Mouse (Mus musculus) granulocyte monocyte progenitor cell, adult 5-6 weeks (primary cell): ENCODE results near the gene Tceanc2. TPM values are rescaled to one million over a fixed set of nuclear protein-coding genes. Genes with fewer than 3 reads are reported as not detected.

Experiments used
- ATAC-seq: replicated peaks from 2 replicates; pipeline ENCODE4 v1.8.0; 2016; ENCODE audit warnings: mild to moderate bottlenecking, moderate TSS enrichment, inconsistent platforms; ENCODE audit not compliant: poor library complexity, severe bottlenecking
- total RNA-seq, 2 experiments: library from RNA; stranded (forward) in 1 of 2; stranded (reverse) in 1 of 2; fragments of 200-712, 200-1000 nt in 1 of 2; fragments of >200 nt in 1 of 2; fragmentation: Nextera tagmentation in 1 of 2; gene quantifications; 2 replicates each; pipeline ENCODE4 v1.2.3; 2014 to 2017

Gene Tceanc2
- total RNA-seq (2014; fragmentation: Nextera tagmentation) (17.6 and 36.5 TPM in 2 replicates), total RNA-seq (2017) (23.3 and 28.8 TPM in 2 replicates)

- peak; percentile 35 for ATAC-seq
These were observed at the start of gene Tceanc2 for GRCm38 (mm10) chr4:107178830-107179490. Gene Tceanc2 (minus strand): TSS chr4:107179116.

DNA sequence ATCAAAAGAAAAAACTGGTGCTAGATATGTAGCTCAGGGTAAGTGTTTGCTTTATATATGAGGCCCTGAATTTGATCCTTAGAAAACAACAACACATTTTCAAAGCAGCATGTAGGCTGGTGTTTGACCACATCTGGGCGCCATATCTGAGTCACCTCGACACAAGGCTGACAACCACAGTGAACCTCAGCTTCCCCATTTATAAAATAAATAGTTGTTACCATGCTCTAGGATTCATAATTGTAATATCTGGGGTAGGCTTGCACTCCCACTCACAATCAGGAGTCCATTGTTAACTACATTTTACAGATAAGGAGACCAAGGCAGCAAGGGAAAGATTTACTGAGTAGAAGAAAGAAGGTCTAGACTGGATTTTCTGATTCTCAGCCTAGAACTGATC is 47.4 kb upstream of the Tceanc2 start:
- ATAC-seq: 0 out of 2 replicates have a peak, but pooled peaks have one; percentile 33

DNA sequence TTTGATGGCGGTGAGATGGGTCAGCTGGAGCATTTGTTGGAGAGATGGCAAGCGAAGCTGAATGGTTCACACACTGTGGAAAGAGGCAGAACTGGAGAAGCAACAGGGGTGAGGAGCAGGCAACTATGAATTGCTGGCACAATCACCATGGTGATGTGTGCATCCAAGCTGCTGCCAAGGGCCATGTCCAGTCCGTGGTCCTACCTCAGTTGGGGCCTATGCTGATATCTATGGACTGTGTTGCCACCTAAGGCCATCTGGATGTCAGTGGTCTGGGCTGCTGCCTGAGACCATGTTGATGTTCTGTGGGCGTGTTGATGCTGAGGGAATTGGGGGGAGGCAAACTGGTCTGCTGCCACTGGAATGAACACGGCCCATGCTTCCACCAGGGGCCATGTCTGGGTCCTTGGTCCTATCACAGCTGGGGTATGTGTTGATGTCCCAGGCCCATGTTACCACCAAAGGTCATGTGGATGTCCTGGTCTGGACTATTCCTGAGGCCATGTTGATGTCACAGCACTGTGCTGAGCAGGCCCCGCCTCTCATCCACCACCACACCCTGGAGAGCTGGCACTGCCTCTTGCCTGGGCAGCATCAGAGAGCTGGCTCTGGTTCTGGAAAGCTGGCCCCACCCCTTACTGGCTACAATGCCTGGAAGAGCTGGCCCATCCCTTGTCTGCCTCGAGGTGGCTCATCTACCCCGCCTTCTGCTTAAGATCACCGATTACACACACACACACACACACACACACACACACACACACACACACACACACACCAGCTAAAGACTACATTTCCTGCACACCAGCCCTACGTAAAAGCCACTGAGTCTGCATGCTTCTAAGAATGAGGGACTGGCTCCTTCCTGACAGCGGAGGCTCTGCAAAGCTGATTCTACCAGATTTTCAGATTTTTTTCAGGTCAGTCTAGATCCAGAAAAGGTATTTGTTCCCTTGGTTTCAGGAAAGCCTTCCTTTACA is 44.6 kb upstream of the Tceanc2 start:
- no peak for ATAC-seq

DNA sequence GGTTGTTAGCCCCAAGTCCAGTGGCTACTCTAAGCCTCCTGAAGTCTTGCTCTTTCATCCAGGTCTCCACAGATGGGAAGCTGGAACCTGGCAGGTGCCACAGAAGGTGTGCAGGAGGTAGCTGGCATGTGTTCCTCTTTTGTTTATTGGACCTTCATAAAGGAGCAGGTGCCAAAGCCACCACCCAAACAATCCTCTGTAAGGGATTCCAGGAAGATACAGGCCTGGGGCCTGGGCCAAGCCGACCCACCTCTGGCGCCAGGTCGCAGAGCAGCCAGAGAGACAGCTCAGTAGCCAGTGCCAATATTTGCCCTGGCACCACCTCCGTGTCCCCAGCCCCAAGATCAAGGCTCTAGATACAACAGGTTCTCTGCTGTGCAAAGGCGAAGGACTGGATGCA is 42.6 kb upstream of the Tceanc2 start:
- ATAC-seq: no peak

GRCm38 (mm10) chr4:107217574-107217973 is 38.7 kb upstream of the Tceanc2 start:
- no peak for ATAC-seq

- peak; percentile 71 for ATAC-seq
These were observed 34.5 kb upstream of the Tceanc2 start for GRCm38 (mm10) chr4:107213279-107214011.

DNA sequence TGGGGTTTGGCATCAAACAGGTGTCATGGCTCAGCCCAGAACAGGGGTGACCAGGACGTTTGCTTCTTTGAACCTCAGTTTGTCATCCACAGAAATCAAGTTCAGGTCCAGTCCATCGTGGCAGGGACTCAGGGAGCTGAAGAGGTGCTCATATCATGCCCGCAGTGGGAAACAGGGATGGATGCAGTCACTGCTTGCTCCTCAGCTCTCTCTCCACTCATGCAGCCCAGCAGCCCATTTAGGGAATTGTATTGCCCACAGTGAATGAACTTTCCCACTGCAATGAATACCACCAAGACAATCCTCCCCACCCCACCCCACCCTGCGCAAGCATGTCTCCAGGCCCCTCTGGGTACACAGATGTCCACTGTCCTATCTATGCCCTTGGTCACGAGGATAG is 33.0 kb upstream of the Tceanc2 start:
- no peak for ATAC-seq

DNA sequence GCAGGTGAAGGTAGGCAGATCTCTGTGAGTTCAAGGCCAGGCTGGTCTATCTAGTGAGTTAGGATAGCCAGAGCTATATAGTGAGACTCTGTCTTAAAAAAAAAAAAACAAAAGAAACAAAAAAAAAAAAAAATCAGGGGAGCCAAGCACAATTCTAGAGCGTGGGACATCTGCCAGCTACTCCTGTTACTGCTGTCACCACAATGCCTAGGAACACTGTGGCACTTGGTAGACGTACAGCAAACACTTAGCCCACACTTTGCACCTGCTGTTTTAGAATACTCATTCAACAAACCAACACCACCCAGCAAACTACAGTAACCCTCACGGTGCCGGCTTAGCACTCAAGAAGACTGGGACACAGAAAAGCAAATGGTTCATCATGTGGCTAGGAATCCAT is 32.5 kb upstream of the Tceanc2 start:
- ATAC-seq: no peak

GRCm38 (mm10) chr4:107210483-107211097 is 31.7 kb upstream of the Tceanc2 start:
- peak; percentile 42; the same call in 1 of the 2 replicates for ATAC-seq

- ATAC-seq: no peak
These were observed 30.0 kb upstream of the Tceanc2 start, which contains the start of gene Ldlrad1 for GRCm38 (mm10) chr4:107208880-107209279. Gene Ldlrad1 (plus strand): TSS chr4:107209180.

DNA sequence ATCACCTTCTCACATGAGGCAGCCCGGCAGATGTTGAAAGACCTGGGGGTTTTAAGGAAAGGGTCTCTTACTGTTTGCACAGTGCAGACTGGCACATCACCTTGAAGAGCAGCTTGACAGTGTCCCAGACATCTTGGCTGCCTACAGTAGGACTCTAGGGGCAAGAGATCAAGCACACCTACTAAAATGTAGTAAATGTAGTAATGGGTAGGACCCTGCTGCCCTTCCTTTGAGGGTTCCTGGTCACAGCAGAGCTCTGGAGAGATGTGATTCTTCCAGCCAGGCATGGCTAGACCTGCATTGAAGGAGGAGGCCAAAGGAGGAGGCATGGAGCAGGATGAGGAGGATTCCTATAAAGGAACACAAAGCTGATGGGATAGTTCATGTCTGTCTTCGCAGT is 28.1 kb upstream of the Tceanc2 start:
- no peak for ATAC-seq

- no peak for ATAC-seq
These were observed 24.1 kb upstream of the Tceanc2 start for GRCm38 (mm10) chr4:107203001-107203400.

DNA sequence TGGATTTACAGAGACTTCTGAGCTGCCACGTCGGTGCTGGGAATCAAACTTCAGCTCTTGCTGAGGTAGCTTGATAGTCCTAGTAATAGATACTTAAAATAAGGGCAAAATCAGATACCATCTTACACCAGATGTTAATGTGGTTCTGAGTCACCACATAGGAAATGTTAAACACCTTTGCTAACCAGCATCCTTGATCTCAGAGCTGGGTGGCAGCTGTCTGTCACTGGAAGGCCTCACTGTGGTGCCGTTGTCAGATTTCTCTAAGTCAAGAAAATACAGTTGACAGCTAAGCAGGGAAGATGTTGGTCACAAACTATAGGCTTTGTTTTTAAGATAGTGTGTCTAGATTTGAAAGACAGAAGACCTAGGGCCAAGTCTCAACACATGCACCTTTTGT is 22.9 kb upstream of the Tceanc2 start:
- no peak for ATAC-seq

- no peak for ATAC-seq
These were observed 19.2 kb upstream of the Tceanc2 start for GRCm38 (mm10) chr4:107198072-107198471.

DNA sequence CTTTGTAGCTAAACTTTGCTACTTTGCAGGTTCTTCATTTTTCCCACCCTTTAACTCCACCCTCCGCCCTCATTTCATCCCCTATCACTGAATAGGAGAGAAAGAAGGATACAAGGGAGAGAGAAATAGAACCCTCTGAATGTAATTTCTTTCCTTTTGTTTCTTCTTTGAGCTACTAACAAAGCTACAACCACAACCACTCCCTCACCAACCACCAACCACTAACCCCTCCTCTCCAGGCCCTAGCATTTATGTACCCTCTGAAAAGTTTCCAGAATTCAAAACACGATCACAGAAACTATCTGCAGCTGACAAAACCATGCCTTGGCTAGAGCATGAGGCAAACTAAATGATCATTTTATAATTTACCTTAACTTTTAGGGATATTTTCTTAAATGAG is 17.5 kb upstream of the Tceanc2 start:
- no peak for ATAC-seq

DNA sequence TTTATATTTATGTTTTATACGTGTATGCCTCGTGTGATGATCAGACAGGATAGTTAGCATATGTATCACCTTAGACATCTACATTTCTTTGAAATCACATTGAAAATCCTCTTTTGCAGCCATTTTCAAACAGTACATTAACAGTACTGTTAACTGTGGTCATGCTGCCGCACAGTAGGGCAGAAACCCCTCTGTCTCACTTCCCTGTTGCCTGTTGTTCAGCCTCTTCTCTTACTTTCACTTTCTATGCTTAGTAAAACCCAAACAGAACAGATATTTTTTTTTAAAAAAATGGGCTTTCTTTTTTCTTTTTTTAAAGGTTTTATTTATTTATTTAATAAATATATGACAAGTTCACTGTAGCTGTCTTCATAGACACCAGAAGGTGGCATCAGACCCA is 14.9 kb upstream of the Tceanc2 start:
- ATAC-seq: peak; percentile 63; the same call in 1 of the 2 replicates

DNA sequence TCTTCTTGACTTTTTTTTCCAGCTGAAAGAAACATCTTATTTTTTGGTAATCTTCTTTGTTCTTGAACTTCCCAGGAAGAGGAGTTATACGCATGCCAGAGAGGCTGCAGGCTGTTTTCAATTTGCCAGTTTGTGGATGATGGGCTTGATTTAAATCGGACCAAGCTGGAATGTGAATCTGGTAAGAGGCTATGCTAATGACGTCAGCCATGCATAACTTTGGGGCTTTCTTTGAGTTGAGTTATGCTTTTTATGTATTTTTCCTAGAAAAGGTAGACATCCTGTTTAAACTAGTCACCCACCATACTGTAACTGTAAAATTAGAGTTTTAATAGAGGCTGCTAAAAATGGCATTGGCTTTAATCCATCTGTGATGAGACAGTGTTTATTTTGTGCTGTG is 6.8 kb upstream of the Tceanc2 start:
- ATAC-seq: no peak

DNA sequence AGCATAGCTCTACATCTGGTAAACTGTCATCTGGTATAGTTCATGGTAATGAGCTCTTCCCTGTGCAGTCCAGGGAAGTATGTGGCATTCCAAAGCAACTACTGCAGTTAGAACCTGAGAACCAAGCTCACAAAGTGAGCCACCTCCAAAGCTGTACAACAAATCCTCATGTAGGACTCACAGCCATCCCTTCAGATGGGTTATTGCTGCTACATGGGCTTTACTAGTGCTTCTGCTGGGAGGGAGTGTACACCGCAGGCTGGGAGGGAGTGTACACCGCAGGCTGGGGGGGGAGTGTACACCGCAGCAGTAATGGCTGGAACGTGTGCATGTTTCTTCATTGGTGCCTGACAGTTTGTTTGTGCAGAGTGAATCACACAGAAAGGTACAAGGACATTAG is 4.3 kb upstream of the Tceanc2 start:
- no peak for ATAC-seq

GRCm38 (mm10) chr4:107182796-107183195 is 3.9 kb upstream of the Tceanc2 start:
- ATAC-seq: no peak

DNA sequence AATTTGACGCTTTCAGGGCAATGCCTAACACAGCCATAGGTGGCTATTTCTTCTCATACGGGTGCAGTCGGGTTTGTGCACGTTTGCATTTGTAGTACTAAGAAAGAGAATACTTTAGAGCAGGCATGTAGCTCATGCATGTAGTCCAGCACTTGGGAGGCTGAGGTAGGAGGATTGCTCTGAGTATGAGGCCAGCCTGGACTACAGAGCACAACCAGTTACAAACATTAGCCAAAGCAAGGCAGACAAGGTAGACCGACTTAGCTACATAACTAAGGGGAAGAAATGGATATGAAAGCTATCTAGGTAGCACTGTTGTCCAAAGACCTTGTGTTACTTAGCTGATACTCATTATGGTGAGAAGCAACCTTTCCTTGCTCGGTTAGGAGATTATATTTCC is 3.0 kb upstream of the Tceanc2 start:
- ATAC-seq: no peak
